Mouse (Mus musculus) neural tube, embryonic 10.5 days (tissue): ENCODE results near the gene Mief1.

Source experiments
- DNase-seq: peaks from one replicate; pipeline ENCODE4 v3.0.0-alpha.2; 2017; ENCODE audit warnings: low spot score; ENCODE audit errors: extremely low spot score

Mief1 gene

GRCm38 (mm10) chr15:80228071-80228800 is 5.6 kb upstream of the Mief1 start:
- DNase-seq: no peak

- DNase-seq: no peak
These were observed 1.5 kb upstream of the Mief1 start for GRCm38 (mm10) chr15:80232331-80232730.

- no peak for DNase-seq
These were observed 765 bp upstream of the Mief1 start for GRCm38 (mm10) chr15:80233053-80233452.

- DNase-seq: no peak
These were observed 1.7 kb downstream of the Mief1 start, which contains the start of gene AC140267.1 for GRCm38 (mm10) chr15:80235535-80235934. AC140267.1 (plus strand) TSS chr15:80235835.

GRCm38 (mm10) chr15:80248135-80248534 is 14.3 kb downstream of the Mief1 start:
- DNase-seq: no peak

GRCm38 (mm10) chr15:80248596-80248995 is 14.8 kb downstream of the Mief1 start:
- DNase-seq: no peak

GRCm38 (mm10) chr15:80249672-80250071 is 15.9 kb downstream of the Mief1 start:
- no peak for DNase-seq

GRCm38 (mm10) chr15:80250586-80250985 is 16.8 kb downstream of the Mief1 start:
- no peak for DNase-seq

GRCm38 (mm10) chr15:80253530-80253929 is 19.7 kb downstream of the Mief1 start:
- no peak for DNase-seq

- no peak for DNase-seq
These were observed 20.4 kb downstream of the Mief1 start for GRCm38 (mm10) chr15:80254207-80254606.

GRCm38 (mm10) chr15:80254847-80255645 is 21.2 kb downstream of the Mief1 start, which contains the start of gene Atf4:
Atf4 (plus strand) TSS chr15:80255184.
- DNase-seq: peak; percentile 98

GRCm38 (mm10) chr15:80255646-80256121 is 21.9 kb downstream of the Mief1 start:
- peak; percentile 82 for DNase-seq

GRCm38 (mm10) chr15:80256242-80256641 is 22.4 kb downstream of the Mief1 start:
- peak; percentile 28 for DNase-seq

GRCm38 (mm10) chr15:80256656-80257601 is 23.1 kb downstream of the Mief1 start:
- no peak for DNase-seq

- DNase-seq: peak; percentile 18
These were observed 23.9 kb downstream of the Mief1 start for GRCm38 (mm10) chr15:80257602-80258239.

- DNase-seq: peak; percentile 40
These were observed 24.7 kb downstream of the Mief1 start for GRCm38 (mm10) chr15:80258240-80259170.

- DNase-seq: no peak
These were observed 25.7 kb downstream of the Mief1 start for GRCm38 (mm10) chr15:80259406-80260045.

GRCm38 (mm10) chr15:80260677-80261076 is 26.9 kb downstream of the Mief1 start:
- peak; percentile 86 for DNase-seq

- DNase-seq: no peak
These were observed 27.3 kb downstream of the Mief1 start for GRCm38 (mm10) chr15:80261100-80261499.
